Mouse (Mus musculus) intestine, embryonic 14.5 days (tissue): Measurements from ENCODE around the gene Mup3. TPM values are rescaled to one million over a fixed set of nuclear protein-coding genes. Genes with fewer than 3 reads are reported as not detected.
"Not testable (repeated sequence)": the region's sequence is repeated elsewhere in the genome, so short reads cannot be mapped to it uniquely, and the experiment has no call there.

Experiments used
- ATAC-seq: fragments of 200-750 bp; cut with Nextera tagmentation; replicated peaks from 2 replicates; pipeline ENCODE4 v1.8.0; 2017; ENCODE audit warnings: low read depth, moderate number of reproducible peaks, moderate TSS enrichment, moderate library complexity; ENCODE audit not compliant: low FRiP score, low TSS enrichment
- DNase-seq: peaks from one replicate; pipeline ENCODE4 v3.0.0-alpha.2; 2018; ENCODE audit warnings: low spot score
- H3K27ac ChIP-seq: fragments of 300-500 bp; sonication (generic); 2 replicates; pipeline ENCODE4 v1.5.1; 2014; ENCODE audit warnings: low read depth, mild to moderate bottlenecking, control low read depth
- H3K27me3 ChIP-seq: fragments of 300-500 bp; sonication (generic); replicated peaks from 2 replicates; pipeline ENCODE4 v1.6.1; 2014; ENCODE audit warnings: low read length, control low read depth; ENCODE audit not compliant: control insufficient read depth, insufficient read depth
- H3K36me3 ChIP-seq: fragments of 300-500 bp; sonication (generic); 2 replicates; pipeline ENCODE4 v1.6.1; 2014; ENCODE audit warnings: low read length, control low read depth; ENCODE audit not compliant: control insufficient read depth, insufficient read depth
- H3K4me1 ChIP-seq: fragments of 300-500 bp; sonication (generic); replicated peaks from 2 replicates; pipeline ENCODE4 v1.6.1; 2014; ENCODE audit warnings: low read length, control low read depth, mixed read lengths; ENCODE audit not compliant: control insufficient read depth, insufficient read depth
- H3K4me2 ChIP-seq: fragments of 300-500 bp; sonication (generic); 2 replicates; pipeline ENCODE4 v1.6.1; 2014; ENCODE audit warnings: low read length
- H3K4me3 ChIP-seq: fragments of 300-500 bp; sonication (generic); 2 replicates; pipeline ENCODE4 v1.5.1; 2014; ENCODE audit warnings: low read depth, low read length, control low read depth, mixed read lengths
- H3K9ac ChIP-seq: fragments of 300-500 bp; sonication (generic); 2 replicates; pipeline ENCODE4 v1.6.1; 2014; ENCODE audit warnings: mild to moderate bottlenecking, low read length
- H3K9me3 ChIP-seq: fragments of 300-500 bp; sonication (generic); 2 replicates; pipeline ENCODE4 v1.6.1; 2016; ENCODE audit warnings: low read length, control low read depth; ENCODE audit not compliant: control insufficient read depth
- WGBS: fragments of 180-500 bp; shearing (Covaris S2); extraction: QIAGEN DNeasy Blood & Tissue Kit; methylation state at CpG from one replicate; pipeline ENCODE4 v1.1.7; 2014; 5-methylcytosine and 5-hydroxymethylcytosine counted together
- polyA plus RNA-seq: library from polyadenylated mRNA; unstranded; fragments of >200 nt; fragmentation: Nextera tagmentation; extraction: Ambion mirVana; gene quantifications from 2 replicates; pipeline ENCODE4 v1.2.1, GENCODE M21; 2014

The Mup3 gene
- polyA plus RNA-seq: not detected in 2 replicates

DNA sequence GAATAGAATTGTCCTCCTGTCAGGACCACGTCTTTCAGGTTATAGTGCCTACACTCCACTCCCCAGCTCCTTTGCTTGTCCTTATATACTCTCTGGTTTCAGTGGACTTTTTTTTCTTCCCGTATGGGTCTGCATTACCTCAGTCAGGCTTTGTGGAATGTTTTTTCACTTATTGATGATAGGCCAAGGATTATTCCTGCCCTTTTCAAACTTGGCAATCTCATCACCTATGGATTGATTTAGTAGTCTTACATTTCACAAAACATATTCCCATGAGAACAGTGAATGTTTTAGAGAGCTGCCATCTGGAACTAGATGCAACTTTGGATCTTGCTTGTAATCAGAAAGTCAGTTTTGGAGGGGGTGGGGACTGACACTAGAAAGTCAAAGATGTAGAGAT lies at the start of gene Mup3:
Gene Mup3 (minus strand): TSS at position 102 of the 400 bp plus-strand sequence.
- H3K4me2 ChIP-seq: no peak within 1 kb of the TSS
- H3K36me3 ChIP-seq: no peaks in the 10 kb centered on the region
- no peak within 1 kb of the TSS for H3K4me3 ChIP-seq
- no peak within 1 kb of the TSS for H3K9ac ChIP-seq
- WGBS: 91% methylated on average over 2 of the region's 2 CpGs
- no peaks in the 10 kb centered on the region for H3K27me3 ChIP-seq
- no peak within 1 kb of the TSS for H3K27ac ChIP-seq
- no peaks in the 10 kb centered on the region for H3K9me3 ChIP-seq
- no peaks in the 10 kb centered on the region for H3K4me1 ChIP-seq
- no peak for DNase-seq
- ATAC-seq: no peak

DNA sequence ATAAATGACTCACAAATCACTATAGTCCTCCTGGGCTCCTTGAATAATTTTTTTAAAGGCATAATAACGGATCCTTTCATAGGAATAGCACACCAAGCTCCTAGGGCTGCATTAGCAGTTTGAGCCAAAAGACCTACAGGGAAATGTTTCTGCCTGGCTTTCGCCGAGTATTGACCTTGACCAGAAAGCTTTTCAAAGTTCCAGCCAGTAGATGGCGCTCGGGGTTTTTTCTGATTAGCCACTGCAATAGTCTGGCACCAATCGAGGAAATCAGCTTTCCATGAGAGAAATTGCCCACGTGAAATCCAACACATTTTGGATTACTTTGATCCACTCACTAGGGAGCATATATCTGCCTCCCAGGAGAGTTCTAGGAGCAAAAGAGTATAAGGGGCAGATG lies 46.6 kb upstream of the Mup3 start:
- no peak overlapping the region for H3K4me3 ChIP-seq
- peaks cover 10% of the 10 kb centered on the region; the same call in 1 of the 2 replicates for H3K9me3 ChIP-seq
- H3K9ac ChIP-seq: no peak overlapping the region
- no peak overlapping the region for H3K27ac ChIP-seq
- no peaks in the 10 kb centered on the region for H3K27me3 ChIP-seq
- WGBS: 66% methylated on average over 7 of the region's 7 CpGs
- H3K36me3 ChIP-seq: no peaks in the 10 kb centered on the region
- H3K4me2 ChIP-seq: no peak overlapping the region
- no peaks in the 10 kb centered on the region for H3K4me1 ChIP-seq
- no peak for DNase-seq
- ATAC-seq: no peak

DNA sequence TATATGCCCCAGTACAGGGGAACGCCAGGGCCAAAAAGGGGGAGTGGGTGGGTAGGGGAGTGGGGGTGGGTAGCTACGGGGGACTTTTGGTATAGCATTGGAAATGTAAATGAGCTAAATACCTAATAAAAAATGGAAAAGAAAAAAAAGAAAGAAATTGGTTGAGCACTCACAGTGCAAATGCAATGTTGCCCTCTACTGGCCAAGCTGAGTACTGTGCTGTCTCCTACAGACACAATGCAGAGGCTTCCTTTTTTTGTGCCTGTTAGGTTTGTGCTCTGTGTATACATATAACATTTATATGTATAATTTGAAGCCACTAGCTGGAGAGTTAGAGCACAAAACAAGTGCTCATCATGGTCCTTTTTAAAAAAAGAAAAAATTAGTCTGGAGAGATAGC lies 16.2 kb upstream of the Mup3 start:
- not testable (repeated sequence) for H3K36me3 ChIP-seq, H3K9ac ChIP-seq, H3K27ac ChIP-seq, H3K27me3 ChIP-seq, H3K4me3 ChIP-seq, H3K9me3 ChIP-seq, ATAC-seq, DNase-seq, H3K4me2 ChIP-seq, H3K4me1 ChIP-seq
- 64% methylated on average over 1 of the region's 2 CpGs for WGBS

DNA sequence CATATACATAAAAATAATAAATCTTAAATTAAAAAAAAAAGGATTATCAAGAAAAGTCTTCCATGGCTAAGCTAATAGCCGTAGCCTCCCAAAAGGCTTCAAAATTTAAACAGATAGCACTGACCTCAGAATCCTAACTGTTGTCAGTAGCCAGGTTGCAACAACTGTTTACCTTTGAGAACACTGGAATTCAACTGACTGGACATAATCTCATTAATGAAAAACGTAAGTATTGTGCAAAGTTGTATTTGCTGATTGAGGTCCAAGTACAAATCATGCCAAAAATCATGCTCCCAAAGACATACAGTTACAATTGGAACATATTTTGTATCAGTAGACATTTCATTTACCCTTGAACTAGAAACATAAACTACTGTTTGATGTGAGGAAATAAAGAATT lies 811 bp upstream of the Mup3 start:
- ATAC-seq: no peak
- DNase-seq: no peak
- WGBS: 82% methylated on average over 2 of the region's 2 CpGs
- H3K4me3 ChIP-seq: no peak overlapping the region
- H3K9ac ChIP-seq: no peak overlapping the region
- no peaks in the 10 kb centered on the region for H3K27me3 ChIP-seq
- no peaks in the 10 kb centered on the region for H3K9me3 ChIP-seq
- H3K27ac ChIP-seq: no peak overlapping the region
- no peak overlapping the region for H3K4me2 ChIP-seq
- H3K36me3 ChIP-seq: no peaks in the 10 kb centered on the region
- H3K4me1 ChIP-seq: no peaks in the 10 kb centered on the region

DNA sequence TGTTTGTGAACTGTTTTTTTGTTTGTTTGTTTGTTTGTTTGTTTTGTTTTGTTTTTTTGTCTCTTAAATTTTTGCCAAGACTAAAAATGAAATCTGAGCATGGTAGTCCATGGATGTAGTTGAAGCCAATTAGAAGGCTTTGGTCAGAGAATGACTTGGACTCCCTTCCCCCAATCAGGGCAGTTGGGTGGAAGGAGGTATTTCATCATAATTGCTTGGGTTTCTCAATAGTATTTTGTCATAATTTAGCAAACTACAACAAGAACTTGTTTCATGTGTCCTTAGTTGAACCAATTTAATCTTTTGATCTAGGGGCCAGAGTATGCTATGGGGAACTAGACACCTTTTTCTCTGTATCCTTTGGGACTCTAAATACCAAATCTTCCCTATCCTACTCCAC lies 4.4 kb downstream of the Mup3 start:
- H3K4me1 ChIP-seq: no peaks in the 10 kb centered on the region
- no peak overlapping the region for H3K27ac ChIP-seq
- DNase-seq: no peak
- no peak overlapping the region for H3K4me2 ChIP-seq
- ATAC-seq: no peak
- no peaks in the 10 kb centered on the region for H3K36me3 ChIP-seq
- no peaks in the 10 kb centered on the region for H3K27me3 ChIP-seq
- H3K4me3 ChIP-seq: no peak overlapping the region
- H3K9ac ChIP-seq: no peak overlapping the region
- H3K9me3 ChIP-seq: no peaks in the 10 kb centered on the region

DNA sequence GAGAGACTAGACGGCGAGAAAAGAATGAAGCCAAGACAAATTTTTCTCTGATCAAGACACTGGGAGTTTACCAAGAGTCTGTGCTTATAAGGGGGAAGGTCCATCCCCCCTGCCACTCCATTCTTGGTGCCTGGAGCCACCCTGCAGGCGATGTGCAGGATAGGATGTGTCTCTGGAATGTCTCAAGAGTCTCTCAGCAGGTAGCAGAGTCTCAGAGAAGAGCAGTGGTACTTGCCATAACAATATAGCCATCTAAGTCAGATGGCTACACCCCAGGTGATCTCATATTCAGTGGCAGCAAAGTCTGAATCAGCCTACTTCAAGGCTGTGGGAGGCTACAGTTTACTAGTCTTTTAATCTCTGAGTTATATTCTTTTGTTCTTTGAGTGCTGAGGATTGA lies 12.0 kb downstream of the Mup3 start:
- no peak overlapping the region for H3K4me3 ChIP-seq
- H3K27me3 ChIP-seq: no peaks in the 10 kb centered on the region
- no peaks in the 10 kb centered on the region for H3K9me3 ChIP-seq
- no peak for DNase-seq
- no peak for ATAC-seq
- H3K36me3 ChIP-seq: no peaks in the 10 kb centered on the region
- no peak overlapping the region for H3K27ac ChIP-seq
- H3K4me2 ChIP-seq: no peak overlapping the region
- H3K9ac ChIP-seq: no peak overlapping the region
- H3K4me1 ChIP-seq: no peaks in the 10 kb centered on the region
- WGBS: 76% methylated on average over 3 of the region's 3 CpGs

DNA sequence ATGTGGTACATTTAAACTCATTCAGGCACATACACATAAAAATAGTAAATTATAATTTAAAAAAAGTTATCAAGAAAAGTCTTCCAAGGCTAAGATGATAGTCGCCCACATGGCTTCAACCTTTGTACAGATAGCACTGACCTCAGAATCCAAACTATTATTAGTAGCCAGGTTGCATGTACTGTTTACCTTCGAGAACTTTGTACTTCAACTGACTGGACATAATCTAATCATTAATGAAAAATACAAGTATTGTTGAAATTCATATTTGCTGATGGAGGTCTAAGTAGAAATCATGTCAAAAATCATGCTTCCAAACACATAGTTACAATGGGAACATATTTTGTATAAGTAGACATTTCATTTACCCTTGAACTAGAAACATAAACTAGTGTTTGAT lies 32.4 kb downstream of the Mup3 start:
- not testable (repeated sequence) for H3K27ac ChIP-seq, H3K9ac ChIP-seq, ATAC-seq, H3K36me3 ChIP-seq, H3K27me3 ChIP-seq, H3K9me3 ChIP-seq, H3K4me1 ChIP-seq, H3K4me3 ChIP-seq, H3K4me2 ChIP-seq, DNase-seq
- 80% methylated on average over 2 of the region's 2 CpGs for whole genome bisulfite sequencing

DNA sequence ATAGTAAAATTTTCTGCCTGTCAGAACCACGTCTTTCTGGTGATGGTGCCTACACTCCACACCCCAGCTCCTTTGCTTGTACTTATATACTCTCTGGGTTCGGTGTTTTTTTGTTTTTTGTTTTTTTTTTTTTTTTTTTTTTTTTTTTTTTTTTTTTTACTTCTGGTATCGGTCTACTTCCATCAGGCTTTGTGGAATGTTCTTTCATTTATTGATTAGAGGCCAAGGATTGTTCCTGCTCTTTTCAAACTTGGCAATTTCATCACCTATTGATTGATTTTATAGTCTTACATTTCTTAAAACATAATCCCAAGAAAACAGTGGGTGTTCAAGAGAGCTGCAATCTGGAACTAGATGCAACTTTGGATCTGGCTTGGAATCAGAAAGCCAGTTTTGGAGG lies 33.1 kb downstream of the Mup3 start, which contains the start of gene Mup20:
Gene Mup20 (minus strand): TSS at position 101 of the 400 bp plus-strand sequence.
- not testable (repeated sequence) for H3K9me3 ChIP-seq, H3K27me3 ChIP-seq, H3K9ac ChIP-seq, H3K27ac ChIP-seq, ATAC-seq, DNase-seq, H3K4me3 ChIP-seq, H3K36me3 ChIP-seq, H3K4me1 ChIP-seq, H3K4me2 ChIP-seq
- 79% methylated on average over 2 of the region's 3 CpGs for WGBS
